7 mouse cellular contexts compared by ENCODE assay signal in the genomic region with DNA sequence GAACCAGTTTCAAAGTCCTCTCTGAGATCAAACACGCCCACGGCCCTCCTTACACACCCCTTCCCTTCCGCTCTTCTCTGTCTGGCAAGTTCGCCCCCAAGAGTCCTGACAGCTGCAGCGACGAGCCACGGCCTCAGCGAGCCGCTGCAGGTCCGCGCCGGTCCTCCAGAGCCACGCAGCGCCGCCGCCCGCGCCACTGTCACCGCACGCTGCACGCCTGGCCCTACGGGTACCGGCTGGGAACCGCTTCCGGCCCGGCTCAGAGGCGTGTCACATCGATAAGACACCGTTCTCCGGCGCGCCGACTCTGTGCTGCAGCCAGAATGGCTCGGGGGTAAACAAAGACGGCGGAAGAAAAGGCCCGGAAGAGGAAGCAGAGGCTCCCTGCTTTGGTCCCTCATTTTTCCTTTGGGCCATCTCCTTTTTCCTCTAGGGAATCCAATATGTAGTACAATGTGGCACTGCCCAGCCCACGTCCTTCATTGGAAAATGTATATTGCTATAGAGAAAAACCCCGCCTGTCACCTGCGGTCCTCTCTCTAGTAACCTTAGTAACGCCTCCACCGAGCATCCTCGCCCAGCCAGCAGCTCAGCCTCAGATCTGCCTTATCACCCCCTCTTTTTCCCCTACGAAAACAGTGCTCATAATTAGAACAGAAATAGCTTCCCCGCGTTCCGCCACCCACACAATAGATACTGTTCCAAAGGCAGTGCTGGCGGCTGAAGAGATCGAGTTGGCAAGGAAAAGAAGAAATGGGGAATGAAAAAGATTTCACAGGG. TPM values are rescaled to one million over a fixed set of nuclear protein-coding genes. Genes with fewer than 3 reads are reported as not detected.
DNase-seq lines count a peak whose midpoint lies in the region; ATAC-seq and TF ChIP-seq lines count a peak whose summit lies in the region.

Gene Fra10ac1, minus strand, starts transcription at position 252 of the 780 bp plus-strand sequence.

- H3K9me3 ChIP-seq in intestine, embryonic 16.5 days (ENCODE audit: control insufficient read depth, low read length): no peaks in the 10 kb centered on the region; the same call in 1 of the 2 replicates
- no peaks in the 10 kb centered on the region for H3K9me3 ChIP-seq in midbrain, embryonic 12.5 days

- peak within 1 kb of the TSS; percentile 89 for H3K4me2 ChIP-seq in intestine, embryonic 16.5 days (ENCODE audit: low read depth, low read length)
- H3K4me2 ChIP-seq in midbrain, embryonic 12.5 days (replicated peaks): peak within 1 kb of the TSS; percentile 75

- peak; percentile 98 for ATAC-seq in intestine, embryonic 16.5 days
- ATAC-seq in midbrain, embryonic 12.5 days (ENCODE audit: low FRiP score, low read depth): peak; percentile 99

- H3K4me3 ChIP-seq in intestine, embryonic 16.5 days (ENCODE audit: low read length): peak within 1 kb of the TSS; percentile 81
- peak within 1 kb of the TSS; percentile 54 for H3K4me3 ChIP-seq in midbrain, embryonic 12.5 days
- peak within 1 kb of the TSS; percentile 99 for H3K4me3 ChIP-seq in small intestine, adult 2 months (ENCODE audit: low read depth, low read length)

- peak; percentile 39; the same call in 1 of the 2 replicates for TF ChIP-seq POLR2A in small intestine, adult 2 months (IDR thresholded peaks at IDR 0.05; ENCODE audit: low read depth, low read length)

- H3K27ac ChIP-seq in intestine, embryonic 16.5 days (ENCODE audit: low read length): peak within 1 kb of the TSS; percentile 88
- H3K27ac ChIP-seq in midbrain, embryonic 12.5 days (replicated peaks): peak within 1 kb of the TSS; percentile 93
- H3K27ac ChIP-seq in small intestine, adult 2 months (ENCODE audit: insufficient read depth, low read depth, low read length): peak within 1 kb of the TSS; percentile 90

- no peaks in the 10 kb centered on the region for H3K27me3 ChIP-seq in intestine, embryonic 16.5 days (replicated peaks; ENCODE audit: control insufficient read depth, insufficient read depth, low read length)
- H3K27me3 ChIP-seq in midbrain, embryonic 12.5 days: no peaks in the 10 kb centered on the region
- no peaks in the 10 kb centered on the region for H3K27me3 ChIP-seq in small intestine, adult 2 months (ENCODE audit: control insufficient read depth, insufficient read depth, low read length)

- H3K9ac ChIP-seq in intestine, embryonic 16.5 days (ENCODE audit: low read depth, low read length): peak within 1 kb of the TSS; percentile 84
- H3K9ac ChIP-seq in midbrain, embryonic 12.5 days (replicated peaks): peak within 1 kb of the TSS; percentile 62

- TF ChIP-seq CTCF in small intestine, adult 2 months (IDR thresholded peaks at IDR 0.05; ENCODE audit: extremely low read depth, insufficient read length, insufficient replicate concordance, low read depth, low read length): peak; percentile 30; the same call in 1 of the 2 replicates

- H3K4me1 ChIP-seq in intestine, embryonic 16.5 days (ENCODE audit: control insufficient read depth, insufficient read depth, low read length): 0 out of 2 replicates have a peak, but pooled peaks cover 6% of the 10 kb centered on the region
- H3K4me1 ChIP-seq in midbrain, embryonic 12.5 days: peaks cover 9% of the 10 kb centered on the region; the same call in 1 of the 2 replicates
- H3K4me1 ChIP-seq in small intestine, adult 2 months (ENCODE audit: control insufficient read depth, insufficient read depth, insufficient read length, low read length): peaks cover 5% of the 10 kb centered on the region; the same call in 1 of the 2 replicates

- peak; percentile 94 for DNase-seq in adrenal gland, adult 2 months
- peak; percentile 84 for DNase-seq in embryo, embryonic 11.5 days (ENCODE audit: low read depth, low spot score)
- peak; percentile 82 to 90 for DNase-seq in gastrocnemius, postnatal 4 days (ENCODE audit: low spot score in 2 of 2)
- peak; percentile 93 for DNase-seq in left cerebral cortex, postnatal 4 days

- H3K36me3 ChIP-seq in intestine, embryonic 16.5 days (ENCODE audit: control insufficient read depth, insufficient read depth, low read length): no peaks in the 10 kb centered on the region
- no peaks in the 10 kb centered on the region for H3K36me3 ChIP-seq in midbrain, embryonic 12.5 days
- no peaks in the 10 kb centered on the region for H3K36me3 ChIP-seq in small intestine, adult 2 months (ENCODE audit: control insufficient read depth, insufficient read depth, low read length)

- WGBS in intestine, embryonic 16.5 days: under 1% methylated on average over 49 of the region's 49 CpGs
- under 1% methylated on average over 49 of the region's 49 CpGs for WGBS in midbrain, embryonic 12.5 days
- WGBS in small intestine, adult 2 months: under 1% methylated on average over 49 of the region's 49 CpGs

- intact Hi-C loops in left cerebral cortex, postnatal 4 days (cut with DNase I): loop anchor here (2.0 kb wide), 2 partner anchors 41 to 101 kb away; partner anchors contain the start of gene Lgi1

RNA-seq across cellular contexts. Expression of gene Fra10ac1, which starts in this region (rescaled TPM):
- 10 to 100 TPM; 11.2 to 16.3 TPM for total RNA-seq in adrenal gland, adult 2 months (2021)
- 2.6 and 4.5 TPM in 2 replicates for polyA plus RNA-seq in adrenal gland, adult 2 months (2012; rRNA removed)
- total RNA-seq in gastrocnemius, postnatal 4 days (2021): 10 to 100 TPM; 11.3 to 13.2 TPM
- polyA plus RNA-seq in intestine, embryonic 16.5 days (2015; fragmentation: Nextera tagmentation; extraction: Ambion mirVana): 29.6 and 33.6 TPM in 2 replicates
- total RNA-seq in left cerebral cortex, postnatal 4 days (2021): 10 to 100 TPM; 21.8 to 24.2 TPM
- 51.5 and 53.0 TPM in 2 replicates for polyA plus RNA-seq in midbrain, embryonic 12.5 days (2016; fragmentation: Nextera tagmentation; extraction: Ambion mirVana)
- 0.69 and 2.2 TPM in 2 replicates for polyA plus RNA-seq in small intestine, adult 2 months (2012; rRNA removed)

Comparison
In these comparisons a context has a peak if more than half of its experiments do, and no peak if none do; other contexts are left out.
1. Peak in every context shown above with its lines: DNase-seq, ATAC-seq, H3K4me3 ChIP-seq and H3K27ac ChIP-seq.